ENCODE assay signal across 8 mouse cellular contexts in the genomic region with DNA sequence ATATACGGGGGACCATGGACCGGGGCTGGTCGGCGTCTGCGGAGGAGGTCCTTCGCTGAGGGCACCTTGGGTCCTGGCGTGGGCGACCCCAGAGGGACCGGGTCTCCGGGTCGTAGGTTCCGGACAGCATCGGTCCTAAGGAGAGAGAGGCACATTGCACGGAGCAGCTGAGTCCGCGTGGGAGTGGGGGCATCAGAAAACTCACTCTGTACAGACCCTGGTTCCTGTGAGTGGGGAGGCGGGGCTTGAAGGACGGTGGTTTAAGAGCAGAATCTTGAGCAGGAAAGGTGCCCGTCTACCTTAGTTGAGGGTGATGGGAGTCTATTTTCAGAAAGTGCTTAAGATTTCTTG. TPM values are rescaled to one million over a fixed set of nuclear protein-coding genes. Genes with fewer than 3 reads are reported as not detected.
DNase-seq lines count a peak whose midpoint lies in the region; ATAC-seq and TF ChIP-seq lines count a peak whose summit lies in the region.

No protein-coding gene starts in this region.

- under 1% methylated on average over 19 of the region's 19 CpGs for WGBS in kidney, embryonic 15.5 days
- WGBS in forebrain, postnatal 0 days = 1% methylated on average over 19 of the region's 19 CpGs
- WGBS in liver, embryonic 11.5 days = under 1% methylated on average over 19 of the region's 19 CpGs

- H3K36me3 ChIP-seq in kidney, embryonic 15.5 days = peaks cover 50% of the 10 kb centered on the region
- peaks cover 39% of the 10 kb centered on the region for H3K36me3 ChIP-seq in forebrain, postnatal 0 days (ENCODE audit: insufficient read depth)
- peaks cover 8% of the 10 kb centered on the region; the same call in 1 of the 2 replicates for H3K36me3 ChIP-seq in liver, embryonic 11.5 days (ENCODE audit: control insufficient read depth, insufficient read depth, low read length)
- 0 out of 2 replicates have a peak, but pooled peaks cover 1% of the 10 kb centered on the region for H3K36me3 ChIP-seq in splenic B cell, adult 2 months (ENCODE audit: control insufficient read depth, insufficient read depth, low read length, poor library complexity, severe bottlenecking)

- no peaks in the 10 kb centered on the region for H3K9me3 ChIP-seq in kidney, embryonic 15.5 days (replicated peaks)
- no peaks in the 10 kb centered on the region for H3K9me3 ChIP-seq in forebrain, postnatal 0 days (ENCODE audit: low read length)
- H3K9me3 ChIP-seq in liver, embryonic 11.5 days (ENCODE audit: control insufficient read depth, low read length) = no peaks in the 10 kb centered on the region

- no peaks in the 10 kb centered on the region for H3K27me3 ChIP-seq in kidney, embryonic 15.5 days
- H3K27me3 ChIP-seq in forebrain, postnatal 0 days (ENCODE audit: insufficient read depth, low read length) = no peaks in the 10 kb centered on the region
- no peaks in the 10 kb centered on the region for H3K27me3 ChIP-seq in liver, embryonic 11.5 days (replicated peaks; ENCODE audit: control insufficient read depth, insufficient read depth, low read length)
- no peaks in the 10 kb centered on the region for H3K27me3 ChIP-seq in splenic B cell, adult 2 months (ENCODE audit: control insufficient read depth, insufficient read depth, low read length, poor library complexity, severe bottlenecking)

- DNase-seq in kidney, adult 11 months = no peak
- DNase-seq in T-cell, adult 2 months (ENCODE audit: low spot score) = peak; percentile 26
- DNase-seq in forebrain, postnatal 0 days = no peak
- no peak for DNase-seq in liver, embryonic 11.5 days (ENCODE audit: low spot score)
- peak; percentile 47 for DNase-seq in splenic B cell, adult 2 months (ENCODE audit: low read depth, low spot score)
- DNase-seq in ovary, postnatal 36 days (ENCODE audit: low spot score) = no peak
- DNase-seq in cerebellum, postnatal 14 days = no peak

- H3K9ac ChIP-seq in kidney, embryonic 15.5 days = peak overlapping the region; percentile 94
- H3K9ac ChIP-seq in forebrain, postnatal 0 days = peak overlapping the region; percentile 97
- H3K9ac ChIP-seq in liver, embryonic 11.5 days (ENCODE audit: low read depth, low read length) = peak overlapping the region; percentile 91

- peak overlapping the region; percentile 86 for H3K4me3 ChIP-seq in kidney, embryonic 15.5 days (replicated peaks)
- peak overlapping the region; percentile 99 for H3K4me3 ChIP-seq in forebrain, postnatal 0 days (ENCODE audit: low read depth, low read length)
- peak overlapping the region; percentile 90 for H3K4me3 ChIP-seq in liver, embryonic 11.5 days (ENCODE audit: low read depth, low read length)

- H3K4me2 ChIP-seq in kidney, embryonic 15.5 days = peak overlapping the region; percentile 88
- peak overlapping the region; percentile 82 for H3K4me2 ChIP-seq in forebrain, postnatal 0 days (ENCODE audit: low read depth)
- H3K4me2 ChIP-seq in liver, embryonic 11.5 days = peak overlapping the region; percentile 66

- peaks cover 22% of the 10 kb centered on the region for H3K4me1 ChIP-seq in kidney, embryonic 15.5 days
- H3K4me1 ChIP-seq in forebrain, postnatal 0 days (ENCODE audit: insufficient read depth) = peaks cover 9% of the 10 kb centered on the region; the same call in 1 of the 2 replicates
- peaks cover 12% of the 10 kb centered on the region for H3K4me1 ChIP-seq in liver, embryonic 11.5 days (replicated peaks; ENCODE audit: control insufficient read depth, insufficient read depth, low read length)

- TF ChIP-seq CTCF in forebrain, postnatal 0 days (IDR thresholded peaks at IDR 0.05; ENCODE audit: low read depth) = no peak

- peak; percentile 33 for ATAC-seq in kidney, embryonic 15.5 days (replicated peaks; ENCODE audit: low FRiP score)
- no peak; the same call in 1 of the 2 replicates for ATAC-seq in forebrain, postnatal 0 days
- ATAC-seq in liver, embryonic 11.5 days (replicated peaks; ENCODE audit: low FRiP score) = no peak; the same call in 1 of the 2 replicates

- peak overlapping the region; percentile 98 for H3K27ac ChIP-seq in kidney, embryonic 15.5 days
- H3K27ac ChIP-seq in forebrain, postnatal 0 days (ENCODE audit: low read depth, low read length) = peak overlapping the region; percentile 95
- H3K27ac ChIP-seq in liver, embryonic 11.5 days (ENCODE audit: low read depth, low read length) = peak overlapping the region; percentile 91; the same call in 1 of the 2 replicates

RNA-seq across cellular contexts. Expression of a gene that starts 0.3 kb away (rescaled TPM):
- 57.4 and 62.3 TPM in 2 replicates for polyA plus RNA-seq in kidney, embryonic 15.5 days (2015; fragmentation: Nextera tagmentation; extraction: Ambion mirVana)
- total RNA-seq in forebrain, postnatal 0 days (2014; rRNA removed) = 52.2 and 62.9 TPM in 2 replicates
- 53.8 and 73.5 TPM in 2 replicates for polyA plus RNA-seq in forebrain, postnatal 0 days (2015; fragmentation: Nextera tagmentation; extraction: Ambion mirVana)
- 33.7 and 37.3 TPM in 2 replicates for polyA plus RNA-seq in liver, embryonic 11.5 days (2014; fragmentation: Nextera tagmentation; extraction: Ambion mirVana)

RNA-seq across cellular contexts. Expression of a gene that starts 0.8 kb away (rescaled TPM):
- polyA plus RNA-seq in kidney, embryonic 15.5 days (2015; fragmentation: Nextera tagmentation; extraction: Ambion mirVana) = 19.4 and 22.0 TPM in 2 replicates
- total RNA-seq in forebrain, postnatal 0 days (2014; rRNA removed) = 32.5 and 33.8 TPM in 2 replicates
- 13.7 and 16.1 TPM in 2 replicates for polyA plus RNA-seq in forebrain, postnatal 0 days (2015; fragmentation: Nextera tagmentation; extraction: Ambion mirVana)
- 12.2 and 13.6 TPM in 2 replicates for polyA plus RNA-seq in liver, embryonic 11.5 days (2014; fragmentation: Nextera tagmentation; extraction: Ambion mirVana)

RNA-seq across cellular contexts. Expression of a gene that starts 28.8 kb away (rescaled TPM):
- polyA plus RNA-seq in kidney, embryonic 15.5 days (2015; fragmentation: Nextera tagmentation; extraction: Ambion mirVana) = 56.4 and 108 TPM in 2 replicates
- total RNA-seq in forebrain, postnatal 0 days (2014; rRNA removed) = 5.6 and 7.7 TPM in 2 replicates
- 3.5 and 3.7 TPM in 2 replicates for polyA plus RNA-seq in forebrain, postnatal 0 days (2015; fragmentation: Nextera tagmentation; extraction: Ambion mirVana)
- 17.9 and 24.1 TPM in 2 replicates for polyA plus RNA-seq in liver, embryonic 11.5 days (2014; fragmentation: Nextera tagmentation; extraction: Ambion mirVana)

RNA-seq across cellular contexts. Expression of a gene that starts 48.0 kb away (rescaled TPM):
- polyA plus RNA-seq in kidney, embryonic 15.5 days (2015; fragmentation: Nextera tagmentation; extraction: Ambion mirVana) = 37.3 and 39.3 TPM in 2 replicates
- 65.6 and 77.5 TPM in 2 replicates for total RNA-seq in forebrain, postnatal 0 days (2014; rRNA removed)
- polyA plus RNA-seq in forebrain, postnatal 0 days (2015; fragmentation: Nextera tagmentation; extraction: Ambion mirVana) = 33.5 and 46.5 TPM in 2 replicates
- polyA plus RNA-seq in liver, embryonic 11.5 days (2014; fragmentation: Nextera tagmentation; extraction: Ambion mirVana) = 34.1 and 36.2 TPM in 2 replicates

Comparison
In these comparisons a context has a peak if more than half of its experiments do, and no peak if none do; other contexts are left out.
1. DNase-seq: peak in T-cell, adult 2 months (single experiment) and splenic B cell, adult 2 months (single experiment); none in kidney, adult 11 months (single experiment), forebrain, postnatal 0 days (single experiment), liver, embryonic 11.5 days (single experiment), ovary, postnatal 36 days (single experiment) and cerebellum, postnatal 14 days (0 of 2).
2. Peak in every context shown above with its lines, with median percentiles within 50 percentile points of each other: H3K27ac ChIP-seq, H3K4me2 ChIP-seq, H3K4me3 ChIP-seq and H3K9ac ChIP-seq.